Mouse (Mus musculus) liver, postnatal 0 days (tissue): ENCODE measurements at regions not wholly inside any gene's neighbourhood (a gene's known extent, or its start where the extent isn't known, plus 50 kb on each side); places are given as distances from the start of the nearest gene placed in this dataset.
A peak's percentile ranks its signal among the peaks of the same experiment; 100 is the strongest.

Source experiments
- ATAC-seq: fragments of 200-750 bp; cut with Nextera tagmentation; 2 replicates; pipeline ENCODE4 v1.8.0; 2017; ENCODE audit warnings: mild to moderate bottlenecking, moderate library complexity
- DNase-seq: peaks from one replicate; pipeline ENCODE4 v3.0.0-alpha.2; 2016
- H3K27ac ChIP-seq: fragments of 300-500 bp; sonication (generic); 2 replicates; pipeline ENCODE4 v1.5.1; 2014; ENCODE audit warnings: antibody characterized with exemption, moderate library complexity, mild to moderate bottlenecking, low read depth
- H3K27me3 ChIP-seq: fragments of 300-500 bp; sonication (generic); 2 replicates; pipeline ENCODE4 v1.6.1; 2014; ENCODE audit warnings: low read length, control low read depth, mixed read lengths; ENCODE audit not compliant: insufficient read depth
- H3K36me3 ChIP-seq: fragments of 300-500 bp; sonication (generic); replicated peaks from 2 replicates; pipeline ENCODE4 v1.6.1; 2014; ENCODE audit warnings: mild to moderate bottlenecking, control low read depth, low read length, moderate library complexity, mixed read lengths; ENCODE audit not compliant: insufficient read depth
- H3K4me1 ChIP-seq: fragments of 300-500 bp; sonication (generic); 2 replicates; pipeline ENCODE4 v1.6.1; 2014; ENCODE audit warnings: antibody characterized with exemption, mild to moderate bottlenecking, control low read depth; ENCODE audit not compliant: insufficient read depth
- H3K4me2 ChIP-seq: fragments of 300-500 bp; sonication (generic); 2 replicates; pipeline ENCODE4 v1.6.1; 2014; ENCODE audit warnings: low read depth, mild to moderate bottlenecking, low read length, moderate library complexity, mixed read lengths
- H3K4me3 ChIP-seq: fragments of 300-500 bp; sonication (generic); 2 replicates; pipeline ENCODE4 v1.5.1; 2014; ENCODE audit warnings: low read depth, low read length
- H3K9ac ChIP-seq: fragments of 300-500 bp; sonication (generic); replicated peaks from 2 replicates; pipeline ENCODE4 v1.6.1; 2014; ENCODE audit warnings: mild to moderate bottlenecking, moderate library complexity
- H3K9me3 ChIP-seq: fragments of 300-500 bp; sonication (generic); 2 replicates; pipeline ENCODE4 v1.6.1; 2016; ENCODE audit warnings: mild to moderate bottlenecking, control low read depth, low read length, mixed read lengths
- CTCF ChIP-seq: sonication (generic); IDR thresholded peaks from 2 replicates; pipeline ENCODE4 v1.5.1; 2016; ENCODE audit warnings: antibody characterized with exemption, low read depth
- EP300 ChIP-seq: IDR thresholded peaks from 2 replicates; pipeline ENCODE4 v1.6.1; 2016; ENCODE audit warnings: antibody characterized with exemption, low read depth, mild to moderate bottlenecking
- WGBS: fragments of 180-500 bp; shearing (Covaris S2); extraction: QIAGEN DNeasy Blood & Tissue Kit; methylation state at CpG from one replicate; pipeline ENCODE4 v1.1.7; 2014; ENCODE audit not compliant: insufficient replicate concordance; 5-methylcytosine and 5-hydroxymethylcytosine counted together

DNA sequence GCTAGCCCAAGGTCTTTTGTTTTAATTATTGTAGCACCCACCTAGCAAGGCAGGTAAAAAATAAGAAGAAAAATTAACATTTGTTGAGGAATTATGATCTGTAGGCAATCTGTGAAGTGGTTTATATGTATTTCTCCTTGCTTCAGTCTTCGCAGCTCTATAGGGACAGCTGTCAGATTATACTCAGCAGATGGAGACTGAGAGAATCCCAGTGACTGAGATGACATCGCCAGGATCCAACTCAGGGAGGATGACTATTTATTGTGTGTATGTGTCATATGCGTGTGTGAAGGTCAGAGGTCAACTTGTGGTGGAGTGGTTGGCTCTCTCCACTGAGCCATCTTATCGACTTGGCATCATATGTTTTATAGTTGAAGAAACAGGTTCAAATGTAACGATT is 362.0 kb upstream of the Chd6 start:
- H3K36me3 ChIP-seq, result no peaks in the 10 kb centered on the region
- H3K9ac ChIP-seq, result no peak overlapping the region
- DNase-seq (no peak), ATAC-seq (no peak)
- H3K27me3 ChIP-seq, result no peaks in the 10 kb centered on the region
- no peaks in the 10 kb centered on the region for H3K9me3 ChIP-seq
- 68% methylated on average over 5 of the region's 5 CpGs for WGBS
- H3K4me3 ChIP-seq, result no peak overlapping the region
- no peaks in the 10 kb centered on the region for H3K4me1 ChIP-seq
- TF ChIP-seq CTCF (no peak), EP300 (no peak)
- H3K4me2 ChIP-seq, result no peak overlapping the region
- no peak overlapping the region for H3K27ac ChIP-seq

DNA sequence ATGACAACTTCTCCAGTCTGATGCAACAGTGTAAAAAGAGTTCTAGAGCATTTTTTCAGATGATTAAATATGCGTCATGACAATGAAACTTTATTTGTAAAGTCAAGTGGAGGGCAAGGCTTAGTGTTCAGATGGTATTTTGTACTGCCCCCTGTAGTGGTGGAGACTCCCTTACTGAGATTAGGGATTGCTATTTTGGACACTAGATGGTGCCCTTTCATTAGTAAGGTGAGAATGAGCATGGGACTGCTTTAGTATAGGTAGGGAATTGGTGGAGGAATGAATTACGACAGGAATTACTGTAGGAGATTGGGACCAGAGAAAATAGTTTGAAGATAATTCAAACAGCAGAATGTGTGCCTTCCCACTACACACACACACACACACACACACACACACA is 361.1 kb upstream of the Chd6 start:
- no peak overlapping the region for H3K27ac ChIP-seq
- H3K36me3 ChIP-seq, result no peaks in the 10 kb centered on the region
- H3K4me1 ChIP-seq, result no peaks in the 10 kb centered on the region
- no peak overlapping the region for H3K4me3 ChIP-seq
- H3K9ac ChIP-seq, result no peak overlapping the region
- DNase-seq (no peak), ATAC-seq (no peak)
- TF ChIP-seq EP300, result no peak
- TF ChIP-seq CTCF, result peak; percentile 61
- H3K9me3 ChIP-seq, result no peaks in the 10 kb centered on the region
- no peak overlapping the region for H3K4me2 ChIP-seq
- H3K27me3 ChIP-seq, result no peaks in the 10 kb centered on the region
- WGBS, result 24% methylated on average over 2 of the region's 2 CpGs

GRCm38 (mm10) chr2:161467035-161467434 is 358.2 kb upstream of the Chd6 start:
- ATAC-seq (no peak), DNase-seq (no peak)
- Histone ChIP-seq H3K4me3 (no peak overlapping the region), H3K9ac (no peak overlapping the region), H3K4me1 (no peaks in the 10 kb centered on the region), H3K27ac (no peak overlapping the region), H3K36me3 (no peaks in the 10 kb centered on the region), H3K9me3 (peaks cover 2% of the 10 kb centered on the region; the same call in 1 of the 2 replicates), H3K27me3 (no peaks in the 10 kb centered on the region), H3K4me2 (no peak overlapping the region)
- TF ChIP-seq CTCF, result no peak
- 60% methylated on average over 1 of the region's 1 CpGs for WGBS

- peaks cover 2% of the 10 kb centered on the region; the same call in 1 of the 2 replicates for H3K9me3 ChIP-seq
- no peak overlapping the region for H3K9ac ChIP-seq
- no peaks in the 10 kb centered on the region for H3K27me3 ChIP-seq
- no peak for TF ChIP-seq EP300
- TF ChIP-seq CTCF, result no peak
- H3K27ac ChIP-seq, result no peak overlapping the region
- ATAC-seq, result no peak
- 69% methylated on average over 4 of the region's 4 CpGs for WGBS
- H3K4me2 ChIP-seq, result no peak overlapping the region
- no peaks in the 10 kb centered on the region for H3K36me3 ChIP-seq
- no peak overlapping the region for H3K4me3 ChIP-seq
- H3K4me1 ChIP-seq, result no peaks in the 10 kb centered on the region
- no peak for DNase-seq
Measured at GRCm38 (mm10) chr2:161460600-161460999, 351.7 kb upstream of the Chd6 start.

GRCm38 (mm10) chr2:161454466-161454865 is 345.6 kb upstream of the Chd6 start:
- TF ChIP-seq CTCF (no peak), EP300 (no peak)
- H3K36me3 ChIP-seq, result no peaks in the 10 kb centered on the region
- no peak overlapping the region for H3K9ac ChIP-seq
- no peaks in the 10 kb centered on the region for H3K9me3 ChIP-seq
- H3K4me1 ChIP-seq, result no peaks in the 10 kb centered on the region
- DNase-seq, result no peak
- H3K27me3 ChIP-seq, result no peaks in the 10 kb centered on the region
- ATAC-seq, result no peak
- H3K4me2 ChIP-seq, result no peak overlapping the region
- WGBS, result 74% methylated on average over 6 of the region's 6 CpGs
- H3K27ac ChIP-seq, result no peak overlapping the region
- H3K4me3 ChIP-seq, result no peak overlapping the region

- Histone ChIP-seq H3K36me3 (no peaks in the 10 kb centered on the region), H3K9me3 (no peaks in the 10 kb centered on the region), H3K4me1 (no peaks in the 10 kb centered on the region), H3K4me2 (no peak overlapping the region), H3K9ac (no peak overlapping the region), H3K27ac (no peak overlapping the region), H3K4me3 (no peak overlapping the region), H3K27me3 (no peaks in the 10 kb centered on the region)
- TF ChIP-seq CTCF (no peak), EP300 (no peak)
- ATAC-seq, result no peak
- WGBS, result 59% methylated on average over 9 of the region's 9 CpGs
- DNase-seq, result no peak
Measured at GRCm38 (mm10) chr2:161433816-161434215, 324.9 kb upstream of the Chd6 start.

DNA sequence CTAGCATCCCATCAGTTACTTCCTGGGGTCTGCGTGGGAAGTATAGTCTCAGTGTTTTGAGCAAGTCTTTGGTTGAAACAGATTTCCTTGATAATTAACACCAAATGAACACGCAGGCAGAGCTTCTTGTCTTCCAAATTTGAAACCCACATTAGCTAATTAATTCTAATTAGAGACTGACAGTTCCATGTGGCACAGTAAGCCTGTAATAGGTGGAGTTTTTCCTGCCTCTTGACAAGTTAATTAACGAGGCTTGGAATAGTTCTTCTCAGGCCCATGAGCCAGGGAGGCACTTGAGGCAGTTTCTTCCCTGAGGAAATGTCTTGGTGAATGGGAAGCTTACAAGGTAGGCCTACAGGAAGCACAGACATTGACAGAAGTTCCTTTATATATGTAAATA is 320.4 kb upstream of the Chd6 start:
- 49% methylated on average over 3 of the region's 3 CpGs for WGBS
- no peak for ATAC-seq

More for the DNA sequence above, 320.4 kb upstream of the Chd6 start:
- Histone ChIP-seq H3K36me3 (no peaks in the 10 kb centered on the region), H3K4me3 (no peak overlapping the region), H3K27me3 (no peaks in the 10 kb centered on the region), H3K9ac (no peak overlapping the region), H3K27ac (no peak overlapping the region), H3K9me3 (no peaks in the 10 kb centered on the region), H3K4me1 (no peaks in the 10 kb centered on the region), H3K4me2 (no peak overlapping the region)
- no peak for TF ChIP-seq CTCF
- no peak for TF ChIP-seq EP300
- DNase-seq, result no peak
